Mouse (Mus musculus) midbrain, embryonic 13.5 days (tissue): ENCODE data around the gene Klf13. TPM values are rescaled to one million over a fixed set of nuclear protein-coding genes. Genes with fewer than 3 reads are reported as not detected.

Experiments used
- ATAC-seq: fragments of 200-750 bp; cut with Nextera tagmentation; 2 replicates; pipeline ENCODE4 v1.8.0; 2017; ENCODE audit warnings: mild to moderate bottlenecking, moderate TSS enrichment, moderate library complexity
- H3K27ac ChIP-seq: fragments of 300-500 bp; sonication (generic); 2 replicates; pipeline ENCODE4 v1.5.1; 2015; ENCODE audit warnings: inconsistent platforms, mild to moderate bottlenecking, moderate library complexity
- H3K27me3 ChIP-seq: fragments of 300-500 bp; sonication (generic); 2 replicates; pipeline ENCODE4 v1.6.1; 2015; ENCODE audit warnings: mild to moderate bottlenecking, inconsistent platforms
- H3K36me3 ChIP-seq: fragments of 300-500 bp; sonication (generic); 2 replicates; pipeline ENCODE4 v1.6.1; 2015; ENCODE audit warnings: mild to moderate bottlenecking, inconsistent platforms
- H3K4me1 ChIP-seq: fragments of 300-500 bp; sonication (generic); replicated peaks from 2 replicates; pipeline ENCODE4 v1.6.1; 2015; ENCODE audit warnings: inconsistent platforms
- H3K4me2 ChIP-seq: fragments of 300-500 bp; sonication (generic); replicated peaks from 2 replicates; pipeline ENCODE4 v1.6.1; 2015; ENCODE audit warnings: moderate library complexity, mild to moderate bottlenecking, inconsistent platforms
- H3K4me3 ChIP-seq: fragments of 300-500 bp; sonication (generic); replicated peaks from 2 replicates; pipeline ENCODE4 v1.5.1; 2015; ENCODE audit warnings: mild to moderate bottlenecking, inconsistent platforms
- H3K9ac ChIP-seq: fragments of 300-500 bp; sonication (generic); replicated peaks from 2 replicates; pipeline ENCODE4 v1.6.1; 2015; ENCODE audit warnings: mild to moderate bottlenecking, inconsistent platforms
- H3K9me3 ChIP-seq: fragments of 300-500 bp; sonication (generic); 2 replicates; pipeline ENCODE4 v1.6.1; 2016; ENCODE audit warnings: mild to moderate bottlenecking, inconsistent platforms
- WGBS: fragments of 180-500 bp; shearing (Covaris S2); methylation state at CpG from one replicate; pipeline ENCODE4 v1.1.7; 2015; 5-methylcytosine and 5-hydroxymethylcytosine counted together
- polyA plus RNA-seq: library from polyadenylated mRNA; unstranded; fragments of >200 nt; fragmentation: Nextera tagmentation; extraction: Ambion mirVana; gene quantifications from 2 replicates; pipeline ENCODE4 v1.2.1, GENCODE M21; 2015

Gene Klf13
- polyA plus RNA-seq, 1 experiment from 2014 or later: 24.7 TPM

- Histone ChIP-seq H3K27ac (no peak overlapping the region), H3K9me3 (0 out of 2 replicates have a peak, but pooled peaks cover 2% of the 10 kb centered on the region), H3K9ac (no peak overlapping the region), H3K4me3 (no peak overlapping the region), H3K4me2 (no peak overlapping the region), H3K36me3 (no peaks in the 10 kb centered on the region), H3K4me1 (peaks cover 5% of the 10 kb centered on the region; the same call in 1 of the 2 replicates), H3K27me3 (no peaks in the 10 kb centered on the region)
- ATAC-seq: no peak
- 90% methylated on average over 6 of the region's 6 CpGs for WGBS
Measured at GRCm38 (mm10) chr7:63861123-63861522, 77.6 kb downstream of the Klf13 start.

GRCm38 (mm10) chr7:63858571-63859152 is 80.1 kb downstream of the Klf13 start:
- H3K4me3 ChIP-seq: peak overlapping the region; percentile 30
- peak overlapping the region; percentile 40; the same call in 1 of the 2 replicates for H3K9ac ChIP-seq
- WGBS: 7% methylated on average over 22 of the region's 22 CpGs
- H3K36me3 ChIP-seq: no peaks in the 10 kb centered on the region
- ATAC-seq: peak; percentile 71
- no peak overlapping the region for H3K27ac ChIP-seq
- H3K9me3 ChIP-seq: 0 out of 2 replicates have a peak, but pooled peaks cover 2% of the 10 kb centered on the region
- H3K27me3 ChIP-seq: no peaks in the 10 kb centered on the region
- peak overlapping the region; percentile 51 for H3K4me2 ChIP-seq
- H3K4me1 ChIP-seq: peaks cover 5% of the 10 kb centered on the region; the same call in 1 of the 2 replicates

GRCm38 (mm10) chr7:63857771-63858417 is 80.8 kb downstream of the Klf13 start:
- Histone ChIP-seq H3K4me1 (peaks cover 5% of the 10 kb centered on the region; the same call in 1 of the 2 replicates), H3K4me3 (no peak overlapping the region), H3K9ac (no peak overlapping the region), H3K9me3 (0 out of 2 replicates have a peak, but pooled peaks cover 2% of the 10 kb centered on the region), H3K27me3 (no peaks in the 10 kb centered on the region), H3K27ac (no peak overlapping the region), H3K4me2 (peak overlapping the region; percentile 51), H3K36me3 (no peaks in the 10 kb centered on the region)
- ATAC-seq: no peak
- 86% methylated on average over 17 of the region's 17 CpGs for WGBS

- no peak overlapping the region for H3K4me3 ChIP-seq
- H3K27me3 ChIP-seq: no peaks in the 10 kb centered on the region
- no peak overlapping the region for H3K9ac ChIP-seq
- 83% methylated on average over 4 of the region's 4 CpGs for WGBS
- H3K9me3 ChIP-seq: no peaks in the 10 kb centered on the region
- no peak overlapping the region for H3K27ac ChIP-seq
- no peak overlapping the region for H3K4me2 ChIP-seq
- H3K36me3 ChIP-seq: no peaks in the 10 kb centered on the region
- no peak for ATAC-seq
- H3K4me1 ChIP-seq: peaks cover 5% of the 10 kb centered on the region; the same call in 1 of the 2 replicates
Measured at GRCm38 (mm10) chr7:63855283-63855682, 83.4 kb downstream of the Klf13 start.

GRCm38 (mm10) chr7:63851841-63852533 is 86.7 kb downstream of the Klf13 start:
- H3K4me1 ChIP-seq: no peaks in the 10 kb centered on the region
- H3K27me3 ChIP-seq: no peaks in the 10 kb centered on the region
- H3K27ac ChIP-seq: no peak overlapping the region
- H3K9ac ChIP-seq: no peak overlapping the region
- H3K9me3 ChIP-seq: no peaks in the 10 kb centered on the region
- no peak for ATAC-seq
- H3K36me3 ChIP-seq: no peaks in the 10 kb centered on the region
- WGBS: 54% methylated on average over 7 of the region's 7 CpGs
- H3K4me3 ChIP-seq: no peak overlapping the region
- no peak overlapping the region for H3K4me2 ChIP-seq

Other genes starting within 250 kb of the Klf13 start
- 0.22 and 0.27 TPM in 2 replicates for gene E030018B13Rik, start 22.1 kb downstream of the Klf13 start, polyA plus RNA-seq
- gene Trpm1, start 214.9 kb upstream of the Klf13 start, polyA plus RNA-seq: 0.47 and 0.49 TPM in 2 replicates